Mouse (Mus musculus) left cerebral cortex, adult 2 months (tissue): ENCODE measurements around the gene Icam2. TPM values are rescaled to one million over a fixed set of nuclear protein-coding genes. Genes with fewer than 3 reads are reported as not detected.
"Not testable (repeated sequence)": the region's sequence is repeated elsewhere in the genome, so short reads cannot be mapped to it uniquely, and the experiment has no call there.

Experiments
- DNase-seq, 2 experiments: peaks; one replicate each; pipeline ENCODE4 v3.0.0; 2021 to 2022; ENCODE audit warnings: low spot score in 2 of 2, mixed read lengths in 1 of 2; ENCODE audit errors: extremely low spot score in 1 of 2
- H3K27ac ChIP-seq: fragments of 200-600 bp; 2 replicates; pipeline ENCODE4 v1.8.1; 2022
- H3K4me3 ChIP-seq: fragments of 200-600 bp; 2 replicates; pipeline ENCODE4 v1.8.1; 2022
- CTCF ChIP-seq: fragments of 200-600 bp; IDR thresholded peaks from 2 replicates; pipeline ENCODE4 v1.8.1; 2022; ENCODE audit warnings: antibody characterized with exemption, mild to moderate bottlenecking, moderate library complexity
- intact Hi-C: fragments of 180-260 bp; cut with DNase I; formaldehyde crosslinking; loops from one replicate; pipeline ENCODE4 v1.15.1; 2025
- total RNA-seq, 2 experiments: library from RNA; stranded (reverse); gene quantifications; 2 replicates each; pipeline ENCODE4 v1.2.3; 2021

Icam2 gene
- total RNA-seq, 2 experiments from 2014 or later, result 3.2 to 3.6 TPM

DNA sequence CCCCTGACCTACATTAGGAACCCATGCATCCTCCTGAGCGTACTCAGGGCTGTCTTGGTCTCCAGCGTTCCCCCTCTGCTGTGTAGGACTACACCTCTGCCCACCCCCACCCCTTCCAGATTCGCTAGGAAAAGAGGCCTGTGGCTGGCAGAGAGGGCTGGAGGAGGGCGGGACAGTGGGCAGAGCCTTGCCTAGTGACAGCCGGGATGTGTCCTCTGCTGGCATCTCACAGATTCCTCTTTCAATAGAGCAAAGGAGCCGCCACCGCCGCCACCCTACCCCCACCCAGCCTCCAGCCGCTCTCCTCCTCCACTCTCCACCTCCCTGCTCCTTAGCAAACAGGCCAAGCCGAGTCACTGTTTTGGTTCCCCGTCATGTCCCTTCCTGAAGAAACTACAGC lies 23.2 kb downstream of the Icam2 start:
- intact Hi-C loops, result loop anchor here (5.0 kb wide), 1 partner anchor 62 kb away; the partner anchor contains the start of gene Gh
- DNase-seq, result peak; percentile 13 to 16

DNA sequence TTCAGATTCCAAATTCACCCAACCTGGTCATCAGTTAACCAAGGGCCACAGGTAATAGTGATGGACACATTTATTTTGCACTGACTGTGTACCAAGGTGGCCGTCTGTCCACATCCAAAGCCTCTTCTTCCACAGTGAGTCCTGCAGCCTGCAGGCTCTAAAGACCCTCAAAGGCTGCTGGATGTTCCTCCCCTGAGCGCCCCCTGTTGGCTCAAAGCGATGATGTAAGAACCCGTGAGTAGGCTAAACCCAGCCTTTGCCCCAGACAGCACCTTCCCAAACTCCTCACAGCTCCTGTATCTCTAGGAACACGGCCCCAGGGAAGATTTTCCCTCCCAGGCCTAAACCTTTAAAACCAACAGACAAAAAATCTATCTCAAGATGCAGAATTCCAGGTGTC lies 28.5 kb downstream of the Icam2 start:
- Histone ChIP-seq H3K4me3 (no peak overlapping the region), H3K27ac (no peak overlapping the region)
- intact Hi-C loops, result no loop called here
- DNase-seq, result no peak
- peak; percentile 6; the same call in 1 of the 2 replicates for TF ChIP-seq CTCF

More for the DNA sequence above, 23.2 kb downstream of the Icam2 start:
- H3K27ac ChIP-seq, result no peak overlapping the region
- no peak for TF ChIP-seq CTCF
- H3K4me3 ChIP-seq, result no peak overlapping the region

DNA sequence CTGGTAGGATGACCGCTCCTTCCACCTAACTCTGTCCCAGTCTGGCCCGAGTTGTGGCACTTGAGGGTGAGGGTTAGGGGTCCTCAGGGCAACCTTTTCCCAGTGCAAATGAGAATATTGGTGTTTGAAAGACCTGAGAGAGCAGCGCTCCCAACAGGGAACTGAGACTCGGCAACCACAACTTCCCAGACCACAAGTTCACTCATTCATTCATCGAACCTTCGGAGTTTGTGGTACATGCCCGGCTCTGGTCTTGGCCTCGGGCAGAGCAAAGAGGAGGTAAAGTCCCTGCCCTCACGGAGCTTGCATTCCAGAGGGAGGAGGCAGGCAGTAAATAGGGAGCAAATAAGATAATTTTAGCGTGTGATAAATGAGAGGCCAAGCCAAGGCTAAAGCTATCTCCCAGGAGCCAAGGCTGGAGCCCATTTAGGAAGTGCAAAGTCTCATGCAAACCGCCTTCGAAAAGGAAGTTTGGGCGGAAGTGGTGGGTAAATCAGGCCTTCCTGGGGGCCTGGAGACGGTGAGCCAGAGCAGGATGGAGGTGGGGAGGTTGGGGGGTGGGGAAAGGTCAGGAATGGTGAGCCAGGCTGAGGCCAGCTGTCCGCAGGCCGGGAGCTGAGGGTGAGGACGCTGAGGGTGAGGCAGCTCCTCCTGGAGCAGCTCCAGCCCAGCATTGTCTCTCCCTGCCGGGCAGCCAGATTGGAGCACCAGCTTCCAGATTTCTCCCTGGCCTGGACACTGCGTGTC lies 32.3 kb downstream of the Icam2 start:
- TF ChIP-seq CTCF, result no peak
- no peak overlapping the region for H3K27ac ChIP-seq
- no peak for DNase-seq
- intact Hi-C loops, result no loop called here
- no peak overlapping the region for H3K4me3 ChIP-seq

DNA sequence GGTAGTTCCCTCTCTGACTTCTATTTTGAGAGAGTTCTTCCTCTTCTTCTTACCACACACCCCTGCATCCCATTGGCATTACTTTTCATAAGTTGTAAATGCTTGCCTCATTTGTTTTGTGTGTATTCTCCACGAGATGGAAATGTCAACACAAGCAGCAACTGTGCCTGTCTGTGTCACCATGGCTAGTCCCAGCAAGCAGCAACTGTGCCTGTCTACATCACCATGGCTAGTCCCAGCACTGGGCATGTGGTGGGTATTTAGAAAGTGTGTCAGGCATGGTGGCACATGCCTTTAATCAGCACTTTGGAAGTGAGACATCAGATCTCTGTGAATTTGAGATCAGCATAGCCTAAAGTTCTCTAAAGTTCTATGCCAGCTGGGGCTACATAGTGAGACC lies 33.7 kb downstream of the Icam2 start:
- DNase-seq, result no peak
- no peak overlapping the region for H3K27ac ChIP-seq
- H3K4me3 ChIP-seq, result no peak overlapping the region
- TF ChIP-seq CTCF, result no peak
- intact Hi-C loops, result no loop called here

DNA sequence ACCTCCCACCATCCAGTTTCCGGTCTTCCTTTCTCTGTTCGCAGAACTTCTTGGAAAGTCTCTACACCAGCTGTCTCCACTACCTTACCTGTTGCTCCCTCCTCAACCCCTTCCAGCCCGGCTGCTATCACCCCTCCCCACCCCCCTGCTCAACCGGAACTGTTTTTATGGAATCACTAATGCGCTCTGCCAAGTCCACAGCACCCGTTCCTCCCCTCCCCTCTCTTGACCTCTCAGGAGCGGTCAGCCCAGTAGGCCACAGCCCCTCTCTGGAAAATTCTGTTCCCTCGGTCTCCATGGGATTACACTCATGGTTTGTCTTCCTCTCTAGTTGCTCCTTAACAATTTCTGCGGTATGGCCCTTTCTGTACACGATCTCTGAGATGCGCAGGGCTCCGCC lies 34.7 kb downstream of the Icam2 start, which contains the start of gene Scn4a:
Scn4a (minus strand) TSS at position 101 of the 400 bp plus-strand sequence.
- no peak for DNase-seq
- Histone ChIP-seq H3K4me3 (no peak within 1 kb of the TSS), H3K27ac (no peak within 1 kb of the TSS)
- TF ChIP-seq CTCF, result no peak
- intact Hi-C loops, result no loop called here

DNA sequence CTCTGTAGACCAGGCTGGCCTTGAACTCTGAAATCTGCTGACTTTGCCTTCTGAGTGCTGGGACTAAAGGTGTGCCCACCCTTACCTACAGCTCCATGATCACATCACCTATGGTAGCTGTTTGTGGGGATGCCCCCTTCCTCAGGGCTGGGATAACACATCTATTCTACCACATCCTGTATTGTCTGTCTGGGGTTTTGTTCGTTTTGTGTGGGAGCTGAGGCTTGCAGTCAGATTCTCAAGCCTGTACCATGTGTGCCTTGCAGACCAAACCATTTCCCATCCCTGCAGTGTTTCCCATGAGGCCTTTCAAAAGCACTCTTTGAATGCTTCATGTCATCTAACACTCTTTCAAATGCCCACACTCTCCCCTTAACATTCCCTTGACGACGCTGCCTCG lies 35.9 kb downstream of the Icam2 start:
- intact Hi-C loops, result no loop called here

DNA sequence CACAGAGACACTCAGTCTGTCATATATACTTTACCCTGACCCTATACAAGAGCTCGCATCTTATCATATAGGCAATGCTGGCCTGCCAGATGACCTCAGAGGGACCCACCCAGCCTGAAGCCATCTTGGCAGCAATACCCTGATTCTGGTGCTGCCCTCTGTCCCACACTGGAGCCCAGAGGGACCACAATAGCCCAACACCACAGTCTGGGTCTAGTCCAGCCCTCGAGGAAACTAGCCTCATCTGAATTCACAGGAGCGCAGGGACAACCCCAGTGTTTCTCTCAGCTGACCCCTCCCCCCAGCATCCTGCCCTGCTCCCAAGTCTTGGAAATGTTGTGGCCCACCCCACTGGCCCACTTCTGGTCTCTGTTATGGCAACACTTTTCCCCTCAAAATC lies 36.6 kb downstream of the Icam2 start:
- Histone ChIP-seq H3K4me3 (no peak overlapping the region), H3K27ac (no peak overlapping the region)
- intact Hi-C loops, result no loop called here
- no peak for DNase-seq
- no peak for TF ChIP-seq CTCF

More for the DNA sequence above, 35.9 kb downstream of the Icam2 start:
- Histone ChIP-seq H3K4me3 (no peak overlapping the region), H3K27ac (no peak overlapping the region)
- no peak for DNase-seq
- no peak for TF ChIP-seq CTCF

DNA sequence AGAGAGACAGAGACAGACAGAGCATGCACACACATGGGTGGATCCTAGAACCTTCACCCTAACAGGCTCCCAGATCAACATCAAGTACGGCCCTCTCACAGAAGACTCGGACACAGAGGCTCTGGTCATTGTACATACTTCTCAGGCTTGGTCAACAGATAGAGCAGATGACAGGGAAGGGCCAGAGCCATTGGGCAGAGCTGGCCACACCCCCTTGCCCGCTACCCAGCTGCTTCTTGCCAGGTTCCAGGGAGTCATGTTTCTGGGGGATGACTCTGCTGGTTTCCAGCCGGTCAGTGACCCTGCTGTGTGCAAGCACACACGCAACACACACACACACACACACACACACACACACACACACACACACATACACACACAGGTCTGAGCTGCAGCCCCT lies 37.0 kb downstream of the Icam2 start:
- no peak for TF ChIP-seq CTCF

DNA sequence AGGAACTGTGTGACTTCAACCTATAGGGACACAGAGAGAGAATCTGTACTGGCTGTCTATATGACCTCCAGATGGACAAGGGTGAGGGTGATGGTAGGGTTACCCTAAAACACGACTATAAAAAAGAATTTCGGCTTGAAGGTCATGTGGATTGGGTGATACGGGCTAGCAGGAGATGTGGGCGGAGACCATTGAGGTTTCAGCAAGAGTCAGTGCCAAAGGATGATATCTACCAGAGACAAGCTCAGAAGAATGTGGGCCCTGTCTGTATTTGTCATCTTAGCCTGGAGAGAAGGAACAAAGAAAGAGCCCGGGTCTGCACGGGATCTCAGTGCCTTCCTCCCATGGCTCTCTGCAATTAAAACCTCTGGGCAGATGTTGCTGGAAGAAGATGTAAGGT lies 38.1 kb downstream of the Icam2 start:
- Histone ChIP-seq H3K4me3 (no peak overlapping the region), H3K27ac (no peak overlapping the region)
- intact Hi-C loops, result no loop called here
- no peak for DNase-seq
- no peak for TF ChIP-seq CTCF

More for the DNA sequence above, 37.0 kb downstream of the Icam2 start:
- intact Hi-C loops, result no loop called here
- Histone ChIP-seq H3K27ac (no peak overlapping the region), H3K4me3 (no peak overlapping the region)
- DNase-seq, result no peak

DNA sequence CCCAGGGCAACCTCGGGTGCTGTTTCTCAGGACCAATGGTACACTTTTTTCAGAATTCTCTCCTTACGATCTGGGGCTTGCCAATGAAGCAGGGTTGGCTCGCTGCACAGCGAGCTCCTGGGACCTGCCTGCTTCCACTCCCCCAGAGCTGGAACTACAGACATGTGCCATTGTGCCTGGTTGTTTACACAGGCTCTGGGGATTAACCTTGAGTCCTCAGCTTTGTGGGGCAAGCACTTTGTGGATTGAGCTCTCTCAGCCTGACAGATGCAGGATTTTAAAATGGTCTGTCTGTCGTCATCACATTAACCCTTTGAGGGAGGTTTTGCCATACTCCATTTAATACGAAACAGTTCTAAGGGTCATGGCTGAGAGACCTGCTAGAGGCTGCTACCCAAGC lies 43.0 kb downstream of the Icam2 start:
- H3K27ac ChIP-seq, result no peak overlapping the region
- no peak for DNase-seq
- intact Hi-C loops, result no loop called here
- no peak overlapping the region for H3K4me3 ChIP-seq
- TF ChIP-seq CTCF, result no peak

DNA sequence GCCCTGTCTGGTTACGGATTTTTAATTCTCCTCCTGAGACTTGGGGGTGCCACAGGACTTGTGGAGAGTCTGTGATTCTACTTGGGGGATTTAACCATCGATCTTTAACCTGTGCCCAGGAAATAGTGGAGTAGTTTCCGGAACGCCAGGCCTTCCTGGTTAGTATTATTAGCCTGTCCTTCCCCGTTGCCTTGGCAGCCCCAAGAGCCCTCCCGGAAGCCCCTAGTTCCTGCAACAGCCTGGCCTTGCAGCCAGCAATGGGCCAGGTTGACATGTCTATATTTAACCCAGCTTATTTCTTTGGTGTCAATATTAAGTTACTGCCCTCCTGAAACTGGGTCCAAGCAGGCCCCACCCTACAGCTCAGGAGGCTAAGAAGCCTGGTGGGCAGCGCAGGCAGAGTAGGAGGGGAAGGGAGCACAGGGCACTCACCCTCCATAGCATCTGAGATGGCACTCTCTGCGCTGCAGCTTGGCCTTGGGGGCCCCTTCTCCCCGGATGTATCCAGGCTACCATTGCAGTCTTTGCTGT lies 46.8 kb downstream of the Icam2 start:
- H3K4me3 ChIP-seq, result no peak overlapping the region
- no peak overlapping the region for H3K27ac ChIP-seq
- intact Hi-C loops, result no loop called here
- DNase-seq, result no peak
- no peak for TF ChIP-seq CTCF

DNA sequence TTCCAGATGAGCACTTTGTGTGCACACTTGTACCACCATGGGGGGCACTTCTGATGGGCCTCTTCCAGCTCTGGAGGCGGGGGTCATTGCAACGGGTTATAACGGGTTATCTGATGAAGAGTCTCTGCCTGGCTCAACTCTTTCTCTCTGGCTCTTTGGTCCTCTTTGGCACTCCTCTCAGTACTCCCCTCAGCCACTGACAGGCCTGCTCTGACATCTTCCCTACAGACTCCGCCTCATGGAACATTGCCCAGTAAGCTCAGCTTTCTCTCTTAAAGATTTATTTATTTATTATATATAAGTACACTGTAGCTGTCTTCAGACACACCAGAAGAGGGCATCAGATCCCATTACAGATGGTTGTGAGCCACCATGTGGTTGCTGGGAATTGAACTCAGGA lies 48.6 kb downstream of the Icam2 start:
- intact Hi-C loops, H3K27ac ChIP-seq, DNase-seq, H3K4me3 ChIP-seq: not testable (repeated sequence)

DNA sequence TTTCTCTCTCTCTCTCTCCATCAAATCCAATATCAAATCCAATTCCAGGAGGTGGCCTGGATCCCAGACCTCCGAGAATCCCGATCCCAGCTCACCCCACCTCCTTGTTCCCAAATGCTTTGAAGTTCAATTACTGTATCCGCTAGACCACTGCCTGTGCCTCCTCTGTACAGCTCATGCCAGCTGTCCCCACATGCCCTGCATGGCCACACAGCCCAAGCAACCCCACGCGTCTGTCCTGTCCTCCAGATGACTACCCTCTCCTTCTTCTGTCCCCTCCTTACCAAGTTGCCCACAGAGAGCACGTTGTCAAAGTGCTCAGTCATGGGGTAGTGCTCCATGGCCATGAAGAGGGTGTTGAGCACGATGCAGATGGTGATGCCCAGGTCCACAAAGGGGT lies 49.0 kb downstream of the Icam2 start:
- Histone ChIP-seq H3K27ac (no peak overlapping the region), H3K4me3 (no peak overlapping the region)
- TF ChIP-seq CTCF, result no peak
- DNase-seq, result no peak
- intact Hi-C loops, result no loop called here
